Comparison of ENCODE assay signal across 21 mouse cellular contexts in genomic region chr15:32190436-32190835, GRCm38 (mm10). TPM values are rescaled to one million over a fixed set of nuclear protein-coding genes. Genes with fewer than 3 reads are reported as not detected.
"Had no signal": no experiment of that assay in that cellular context is flagged by ENCODE, and none has a peak within 500 bp of the region (broad histone marks: within the 10 kb centered on the region; RNA-seq: fewer than 3 reads in every experiment).

No protein-coding gene starts in this region.

- H3K9ac ChIP-seq: hindbrain, embryonic 15.5 days; liver, postnatal 0 days; lung, embryonic 15.5 days; midbrain, embryonic 15.5 days; neural tube, embryonic 12.5 days had no signal

- H3K36me3 ChIP-seq: hindbrain, embryonic 15.5 days; limb, embryonic 10.5 days; lung, embryonic 15.5 days; midbrain, embryonic 15.5 days; neural tube, embryonic 12.5 days had no signal

- H3K4me1 ChIP-seq: hindbrain, embryonic 15.5 days; limb, embryonic 10.5 days; lung, embryonic 15.5 days; megakaryocyte, embryonic 14.5 days; midbrain, embryonic 15.5 days; neural tube, embryonic 12.5 days had no signal

- H3K9me3 ChIP-seq: hindbrain, embryonic 15.5 days; limb, embryonic 10.5 days; lung, embryonic 15.5 days; midbrain, embryonic 15.5 days; neural tube, embryonic 12.5 days had no signal

- DNase-seq: liver, postnatal 0 days; lung, postnatal 14 days; right cerebral cortex, postnatal 4 days; thymus, adult 18-20 months; thymus, postnatal 14 days had no signal

- H3K4me2 ChIP-seq: hindbrain, embryonic 15.5 days; liver, embryonic 11.5 days; lung, embryonic 15.5 days; midbrain, embryonic 11.5 days; midbrain, embryonic 15.5 days; neural tube, embryonic 12.5 days had no signal

- ATAC-seq: liver, postnatal 0 days; midbrain, embryonic 15.5 days had no signal

- H3K4me3 ChIP-seq: hindbrain, embryonic 15.5 days; left cerebral cortex, adult 2 months; limb, embryonic 10.5 days; lung, embryonic 15.5 days; megakaryocyte, embryonic 14.5 days; midbrain, embryonic 15.5 days; neural tube, embryonic 12.5 days had no signal

- H3K27me3 ChIP-seq: hindbrain, embryonic 15.5 days; lung, embryonic 15.5 days; megakaryocyte, embryonic 14.5 days; midbrain, embryonic 15.5 days; neural tube, embryonic 12.5 days had no signal

- H3K27ac ChIP-seq: hindbrain, embryonic 15.5 days; left cerebral cortex, adult 2 months; limb, embryonic 10.5 days; lung, embryonic 15.5 days; macrophage; midbrain, embryonic 15.5 days; neural tube, embryonic 12.5 days had no signal

RNA-seq across cellular contexts. Expression of gene Tas2r119, which starts 13.3 kb away (rescaled TPM):
- total RNA-seq: layer of hippocampus, adult 8-10 months; layer of hippocampus, postnatal 25 days; left cerebral cortex, adult 2 months; left cerebral cortex, postnatal 14 days; monocyte, adult 5-6 weeks; neutrophil, adult 5-6 weeks had no signal
- polyA plus RNA-seq: hindbrain, embryonic 15.5 days; liver, embryonic 11.5 days; liver, postnatal 0 days; lung, embryonic 15.5 days; macrophage; midbrain, embryonic 11.5 days; midbrain, embryonic 15.5 days; neural tube, embryonic 12.5 days; spleen, adult 2 months had no signal

RNA-seq across cellular contexts. Expression of gene Sema5a, which starts 54.2 kb away (rescaled TPM):
- total RNA-seq: monocyte, adult 5-6 weeks had no signal
- polyA plus RNA-seq: macrophage had no signal
